7 mouse cellular contexts compared by ENCODE assay signal in the genomic region with DNA sequence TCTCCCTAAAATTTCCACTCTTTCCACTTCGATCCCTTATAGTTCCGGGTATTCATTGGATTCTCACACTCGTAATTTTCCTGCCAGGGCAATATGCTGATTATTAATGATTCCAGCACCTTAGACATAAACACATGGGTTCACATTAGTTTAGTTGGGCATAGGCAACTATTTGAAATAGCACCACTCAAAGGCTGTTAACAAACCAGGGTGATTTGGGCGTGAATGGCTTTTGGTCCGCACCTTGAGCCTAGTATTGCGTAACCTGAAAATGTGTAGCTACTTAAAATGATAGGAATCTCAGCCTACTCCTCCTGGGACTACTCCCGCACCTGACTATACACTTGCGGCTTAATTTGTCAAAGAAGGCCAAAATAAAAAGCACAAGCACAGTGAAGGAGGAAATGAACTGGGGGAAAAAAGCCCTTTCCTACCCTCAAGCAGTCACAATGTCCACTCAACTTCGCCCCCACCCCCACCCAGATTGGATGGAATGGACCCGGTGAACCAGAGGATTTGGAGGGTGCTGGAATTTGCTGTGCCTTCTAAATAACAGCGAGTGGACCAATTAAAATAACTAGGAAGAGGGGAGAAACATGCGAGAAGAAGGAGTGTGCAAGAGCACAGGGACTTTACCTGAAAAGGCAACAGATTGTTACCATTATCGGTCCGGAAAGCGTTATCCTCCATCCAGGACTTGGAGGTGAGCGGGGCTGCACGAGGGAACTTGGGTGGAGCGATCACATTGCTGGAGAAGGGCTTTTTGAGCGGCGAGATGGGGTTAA. TPM values are rescaled to one million over a fixed set of nuclear protein-coding genes. Genes with fewer than 3 reads are reported as not detected.
A peak's percentile ranks its signal among the peaks of the same experiment; 100 is the strongest.
DNase-seq lines count a peak whose midpoint lies in the region; ATAC-seq and TF ChIP-seq lines count a peak whose summit lies in the region.

No protein-coding gene starts in this region.

- H3K9me3 ChIP-seq in megakaryocyte, embryonic 14.5 days = 0 out of 2 replicates have a peak, but pooled peaks cover 3% of the 10 kb centered on the region
- no peaks in the 10 kb centered on the region for H3K9me3 ChIP-seq in midbrain, embryonic 12.5 days

- H3K4me2 ChIP-seq in midbrain, embryonic 12.5 days (replicated peaks) = peak overlapping the region; percentile 99

- H3K27me3 ChIP-seq in megakaryocyte, embryonic 14.5 days (replicated peaks) = peaks cover 69% of the 10 kb centered on the region
- H3K27me3 ChIP-seq in midbrain, embryonic 12.5 days = peaks cover 25% of the 10 kb centered on the region

- peak; percentile 41 to 63 for DNase-seq in kidney, adult 8-10 months
- no peak for DNase-seq in frontal cortex, postnatal 10 days (ENCODE audit: low spot score in 2 of 2)
- DNase-seq in right cerebral cortex, adult 18-20 months = no peak

- peak overlapping the region; percentile 79 for H3K9ac ChIP-seq in midbrain, embryonic 12.5 days (replicated peaks)

- no peak overlapping the region for H3K27ac ChIP-seq in embryonic fibroblast, embryonic 13.5 days (ENCODE audit: insufficient read depth, low read length)
- peak overlapping the region; percentile 91; the same call in 1 of the 2 replicates for H3K27ac ChIP-seq in midbrain, embryonic 12.5 days (replicated peaks)

- no peaks in the 10 kb centered on the region for H3K36me3 ChIP-seq in megakaryocyte, embryonic 14.5 days (replicated peaks; ENCODE audit: low read length)
- H3K36me3 ChIP-seq in midbrain, embryonic 12.5 days = no peaks in the 10 kb centered on the region

- H3K4me3 ChIP-seq in megakaryocyte, embryonic 14.5 days (replicated peaks) = peak overlapping the region; percentile 93
- peak overlapping the region; percentile 75 for H3K4me3 ChIP-seq in embryonic fibroblast, embryonic 13.5 days (ENCODE audit: insufficient read depth, low read length)
- peak overlapping the region; percentile 74 for H3K4me3 ChIP-seq in midbrain, embryonic 12.5 days

- peaks cover 31% of the 10 kb centered on the region for H3K4me1 ChIP-seq in megakaryocyte, embryonic 14.5 days
- peaks cover 6% of the 10 kb centered on the region for H3K4me1 ChIP-seq in embryonic fibroblast, embryonic 13.5 days (ENCODE audit: control insufficient read depth, insufficient read depth, low read length)
- peaks cover 17% of the 10 kb centered on the region for H3K4me1 ChIP-seq in midbrain, embryonic 12.5 days

- TF ChIP-seq POLR2A in embryonic fibroblast, embryonic 13.5 days (IDR thresholded peaks at IDR 0.05; ENCODE audit: low read depth, low read length) = no peak

- ATAC-seq in megakaryocyte, adult 5-6 weeks (ENCODE audit: poor library complexity, severe bottlenecking) = no peak
- no peak for ATAC-seq in midbrain, embryonic 12.5 days (ENCODE audit: low FRiP score, low read depth)

- no peak for TF ChIP-seq CTCF in embryonic fibroblast, embryonic 13.5 days (IDR thresholded peaks at IDR 0.05; ENCODE audit: borderline replicate concordance, insufficient read depth, low read length)

- WGBS in midbrain, embryonic 12.5 days = 28% methylated on average over 20 of the region's 20 CpGs

RNA-seq across cellular contexts. Expression of a gene that starts 33.8 kb away (rescaled TPM):
- polyA plus RNA-seq in megakaryocyte, embryonic 14.5 days (2012; ENCODE audit: insufficient read depth, low replicate concordance) = 28.9 and 37.4 TPM in 2 replicates
- 84.3 and 90.3 TPM in 2 replicates for total RNA-seq in megakaryocyte, adult 5-6 weeks (2015)
- total RNA-seq in megakaryocyte, adult 5-6 weeks (2017) = 52.5 and 52.6 TPM in 2 replicates
- 165 and 189 TPM in 2 replicates for polyA plus RNA-seq in embryonic fibroblast, embryonic 13.5 days (2011; ENCODE audit: insufficient read length, low read depth, missing spikeins)
- 150 and 161 TPM in 2 replicates for polyA plus RNA-seq in midbrain, embryonic 12.5 days (2016; fragmentation: Nextera tagmentation; extraction: Ambion mirVana)

RNA-seq across cellular contexts. Expression of a gene that starts 34.9 kb away (rescaled TPM):
- 0.21 TPM in 1 of 2 replicates, not detected in the other for polyA plus RNA-seq in megakaryocyte, embryonic 14.5 days (2012; ENCODE audit: insufficient read depth, low replicate concordance)
- 0.58 and 1.2 TPM in 2 replicates for total RNA-seq in megakaryocyte, adult 5-6 weeks (2015)
- 0.37 and 1.3 TPM in 2 replicates for total RNA-seq in megakaryocyte, adult 5-6 weeks (2017)
- polyA plus RNA-seq in embryonic fibroblast, embryonic 13.5 days (2011; ENCODE audit: insufficient read length, low read depth, missing spikeins) = 2.2 and 2.3 TPM in 2 replicates
- polyA plus RNA-seq in midbrain, embryonic 12.5 days (2016; fragmentation: Nextera tagmentation; extraction: Ambion mirVana) = 4.8 and 6.7 TPM in 2 replicates

Comparison
In these comparisons a context has a peak if more than half of its experiments do, and no peak if none do; other contexts are left out.
1. DNase-seq: peak in kidney, adult 8-10 months (2 of 2); none in frontal cortex, postnatal 10 days (0 of 2) and right cerebral cortex, adult 18-20 months (single experiment).
2. Peak in every context shown above with its lines, with median percentiles within 50 percentile points of each other: H3K4me3 ChIP-seq.